Mouse (Mus musculus) small intestine, adult 2 months (tissue): ENCODE results near the gene Ankrd42. TPM values are rescaled to one million over a fixed set of nuclear protein-coding genes. Genes with fewer than 3 reads are reported as not detected.

ENCODE experiments used
- H3K27ac ChIP-seq: fragments of 200-500 bp; 2 replicates; pipeline ENCODE4 v1.5.1; 2012; ENCODE audit warnings: low read depth, low read length, control low read depth, inconsistent platforms; ENCODE audit not compliant: insufficient read depth
- H3K27me3 ChIP-seq: fragments of 200-500 bp; 2 replicates; pipeline ENCODE4 v1.6.1; 2012; ENCODE audit warnings: mild to moderate bottlenecking, moderate library complexity, low read length, inconsistent platforms; ENCODE audit not compliant: control insufficient read depth, insufficient read depth
- H3K36me3 ChIP-seq: fragments of 200-500 bp; 2 replicates; pipeline ENCODE4 v1.6.1; 2012; ENCODE audit warnings: mild to moderate bottlenecking, low read length, control low read depth, inconsistent platforms; ENCODE audit not compliant: control insufficient read depth, insufficient read depth
- H3K4me1 ChIP-seq: fragments of 200-500 bp; 2 replicates; pipeline ENCODE4 v1.6.1; 2012; ENCODE audit warnings: low read length, inconsistent platforms, mixed read lengths; ENCODE audit not compliant: control insufficient read depth, insufficient read depth, insufficient read length
- H3K4me3 ChIP-seq: fragments of 200-500 bp; 2 replicates; pipeline ENCODE4 v1.5.1; 2012; ENCODE audit warnings: low read depth, mild to moderate bottlenecking, control low read depth, inconsistent platforms, low read length, moderate library complexity
- CTCF ChIP-seq: fragments of 200-500 bp; IDR thresholded peaks from 2 replicates; pipeline ENCODE4 v1.5.1; 2012; ENCODE audit warnings: low read depth, mild to moderate bottlenecking, control low read depth, inconsistent platforms, low read length, moderate library complexity, mixed read lengths; ENCODE audit not compliant: insufficient replicate concordance, insufficient read length; ENCODE audit errors: extremely low read depth
- POLR2A ChIP-seq: fragments of 200-500 bp; IDR thresholded peaks from 2 replicates; pipeline ENCODE4 v1.6.1; 2012; ENCODE audit warnings: low read depth, mild to moderate bottlenecking, control low read depth, inconsistent platforms, low read length, moderate library complexity
- WGBS: fragments of 180-500 bp; shearing (Covaris S2); methylation state at CpG from one replicate; pipeline ENCODE4 v1.1.7; 2018; 5-methylcytosine and 5-hydroxymethylcytosine counted together
- polyA plus RNA-seq: library from polyadenylated mRNA; depleted of rRNA; stranded (reverse); fragments of >200 nt; gene quantifications from 2 replicates; pipeline ENCODE4 v1.2.3, GENCODE M21; 2012; rRNA removed

Ankrd42 gene
- 0.22 and 0.42 TPM in 2 replicates for polyA plus RNA-seq

- peaks cover 4% of the 10 kb centered on the region; the same call in 1 of the 2 replicates for H3K27me3 ChIP-seq
- H3K4me1 ChIP-seq, result peaks cover 8% of the 10 kb centered on the region
- peak within 1 kb of the TSS; percentile 98 for H3K4me3 ChIP-seq
- H3K36me3 ChIP-seq, result peaks cover 10% of the 10 kb centered on the region
- under 1% methylated on average over 44 of the region's 44 CpGs for WGBS
- peak within 1 kb of the TSS; percentile 76 for H3K27ac ChIP-seq
- peak; percentile 37; the same call in 1 of the 2 replicates for TF ChIP-seq CTCF
- TF ChIP-seq POLR2A, result 0 out of 2 replicates have a peak, but pooled peaks have one; percentile 39
Observed at GRCm38 (mm10) chr7:92637021-92637625, at the start of gene Ankrd42. Gene Ankrd42, minus strand, starts transcription at chr7:92637142.

- TF ChIP-seq CTCF, result no peak
- no peak overlapping the region for H3K4me3 ChIP-seq
- no peaks in the 10 kb centered on the region for H3K4me1 ChIP-seq
- whole genome bisulfite sequencing, result 36% methylated on average over 4 of the region's 4 CpGs
- no peak overlapping the region for H3K27ac ChIP-seq
- H3K36me3 ChIP-seq, result no peaks in the 10 kb centered on the region
- H3K27me3 ChIP-seq, result no peaks in the 10 kb centered on the region
Observed at GRCm38 (mm10) chr7:92677346-92677745, 40.4 kb upstream of the Ankrd42 start.

GRCm38 (mm10) chr7:92675131-92675530, 38.2 kb upstream of the Ankrd42 start:
- 64% methylated on average over 3 of the region's 3 CpGs for WGBS
- Histone ChIP-seq H3K27me3 (no peaks in the 10 kb centered on the region), H3K4me3 (no peak overlapping the region), H3K4me1 (no peaks in the 10 kb centered on the region), H3K27ac (no peak overlapping the region), H3K36me3 (no peaks in the 10 kb centered on the region)
- TF ChIP-seq POLR2A, result no peak
- no peak for TF ChIP-seq CTCF

- Histone ChIP-seq H3K27ac (peak within 1 kb of the TSS; percentile 86), H3K4me3 (peak within 1 kb of the TSS; percentile 93), H3K27me3 (no peaks in the 10 kb centered on the region), H3K4me1 (peaks cover 8% of the 10 kb centered on the region), H3K36me3 (no peaks in the 10 kb centered on the region)
- WGBS, result under 1% methylated on average over 88 of the region's 88 CpGs
- TF ChIP-seq CTCF (no peak), POLR2A (peak; percentile 97)
Observed at GRCm38 (mm10) chr7:92669507-92670471, 32.8 kb upstream of the Ankrd42 start, which contains the start of gene Pcf11. Gene Pcf11, minus strand, starts transcription at chr7:92669934.

- H3K4me1 ChIP-seq, result peaks cover 8% of the 10 kb centered on the region
- H3K27me3 ChIP-seq, result no peaks in the 10 kb centered on the region
- H3K27ac ChIP-seq, result peak overlapping the region; percentile 86
- TF ChIP-seq CTCF (no peak), POLR2A (no peak)
- H3K36me3 ChIP-seq, result no peaks in the 10 kb centered on the region
- under 1% methylated on average over 29 of the region's 29 CpGs for WGBS
- H3K4me3 ChIP-seq, result peak overlapping the region; percentile 93
Observed at GRCm38 (mm10) chr7:92668791-92669506, 32.0 kb upstream of the Ankrd42 start.

GRCm38 (mm10) chr7:92666274-92666820, 29.4 kb upstream of the Ankrd42 start:
- TF ChIP-seq POLR2A (no peak), CTCF (no peak)
- no peak overlapping the region for H3K27ac ChIP-seq
- H3K4me1 ChIP-seq, result peaks cover 8% of the 10 kb centered on the region
- no peaks in the 10 kb centered on the region for H3K27me3 ChIP-seq
- H3K36me3 ChIP-seq, result peaks cover 11% of the 10 kb centered on the region
- WGBS, result 48% methylated on average over 7 of the region's 7 CpGs
- H3K4me3 ChIP-seq, result no peak overlapping the region
